Mouse (Mus musculus) left cerebral cortex, adult 6 months (tissue): ENCODE measurements around the gene Cisd2. TPM values are rescaled to one million over a fixed set of nuclear protein-coding genes. Genes with fewer than 3 reads are reported as not detected.

Source experiments
- long read RNA-seq, 2 experiments: library from polyadenylated mRNA; unstranded; transcript quantifications; one replicate each; pipeline ENCODE4 v2.0.0; 2019 to 2020
- polyA plus RNA-seq: library from polyadenylated mRNA; unstranded; fragments of <200 nt; fragmentation: Nextera tagmentation; gene quantifications from 2 replicates; pipeline ENCODE4 v1.2.3, GENCODE M21; 2021

The Cisd2 gene
- polyA plus RNA-seq: 35.9 and 40.8 TPM in 2 replicates
- long read RNA-seq, experiment 1, transcript Cisd2-201 (3 exons, 3,361 nt): major isoform, 365 of 406 reads
- long read RNA-seq, experiment 1, partial matches to known transcripts: 6 of 406 reads
- long read RNA-seq, experiment 1, other reads (novel, unspliced or antisense): 31 of 406 reads
- long read RNA-seq, experiment 2, transcript Cisd2-201 (3 exons, 3,361 nt): major isoform, 72 of 99 reads
- long read RNA-seq, experiment 2, partial matches to known transcripts: 1 of 99 reads
- long read RNA-seq, experiment 2, other reads (novel, unspliced or antisense): 26 of 99 reads

GRCm38 (mm10) chr3:135423608-135424212 lies at the start of gene Cisd2:
TSS of gene Cisd2 (minus strand) at chr3:135423925.

GRCm38 (mm10) chr3:135437758-135438495 lies 14.2 kb upstream of the Cisd2 start, which contains the start of gene Ube2d3:
TSS of gene Ube2d3 (plus strand) at chr3:135438149.

Other genes starting within 250 kb of the Cisd2 start
- gene Cenpe, start 211.4 kb downstream of the Cisd2 start, polyA plus RNA-seq: 0.20 and 0.21 TPM in 2 replicates
- gene Bdh2, start 142.7 kb downstream of the Cisd2 start, polyA plus RNA-seq: 3.3 and 5.2 TPM in 2 replicates
- 1.7 and 2.0 TPM in 2 replicates for gene Slc9b2, start 116.2 kb downstream of the Cisd2 start, polyA plus RNA-seq
- gene Slc9b1, start 75.9 kb downstream of the Cisd2 start, polyA plus RNA-seq: 0.14 TPM in 1 of 2 replicates, not detected in the other
- 156 and 166 TPM in 2 replicates for gene Ube2d3, start 14.2 kb upstream of the Cisd2 start, polyA plus RNA-seq
- 3.6 and 3.8 TPM in 2 replicates for gene Manba, start 61.7 kb upstream of the Cisd2 start, polyA plus RNA-seq